In genomic region chr8:69808864-69809403, GRCm38 (mm10) we compare ENCODE assay signal across 8 mouse cellular contexts. TPM values are rescaled to one million over a fixed set of nuclear protein-coding genes. Genes with fewer than 3 reads are reported as not detected.
DNase-seq lines count a peak whose midpoint lies in the region; ATAC-seq and TF ChIP-seq lines count a peak whose summit lies in the region.

No protein-coding gene starts in this region.

- peaks cover 7% of the 10 kb centered on the region for H3K79me2 ChIP-seq in MEL (ENCODE audit: control insufficient read depth, insufficient read depth, low read length, poor library complexity)

- no peaks in the 10 kb centered on the region; the same call in 1 of the 2 replicates for H3K4me1 ChIP-seq in kidney, adult 2 months (ENCODE audit: control insufficient read depth, insufficient read depth, low read length)
- H3K4me1 ChIP-seq in MEL (ENCODE audit: control insufficient read depth in 1 of 2, insufficient read depth in 2 of 2, low read length in 2 of 2): no peaks in the 10 kb centered on the region
- H3K4me1 ChIP-seq in forebrain, embryonic 14.5 days (ENCODE audit: control insufficient read depth, insufficient read depth, low read length): no peaks in the 10 kb centered on the region

- ATAC-seq in forebrain, embryonic 14.5 days: peak; percentile 80
- peak; percentile 40 for ATAC-seq in megakaryocyte progenitor cell, adult 5-6 weeks (replicated peaks; ENCODE audit: poor library complexity)

- no peak for TF ChIP-seq EP300 in MEL (IDR thresholded peaks at IDR 0.05; ENCODE audit: low read depth in 1 of 2, low read length in 2 of 2)

- TF ChIP-seq CTCF in kidney, adult 2 months (conservative IDR thresholded peaks at IDR 0.05; ENCODE audit: insufficient read depth, insufficient read length, low read depth, low read length): no peak
- TF ChIP-seq CTCF in MEL (IDR thresholded peaks at IDR 0.05 in 2 of 3, conservative IDR thresholded peaks at IDR 0.05 in 1 of 3; ENCODE audit: control insufficient read depth in 1 of 3, insufficient read depth in 1 of 3, low read depth in 2 of 3, low read length in 3 of 3, poor library complexity in 1 of 3, severe bottlenecking in 1 of 3): no peak

- peaks cover 2% of the 10 kb centered on the region; the same call in 1 of the 2 replicates for H3K36me3 ChIP-seq in kidney, adult 2 months (ENCODE audit: control insufficient read depth, insufficient read depth, low read length)
- peaks cover 5 to 6% of the 10 kb centered on the region in 2 experiments; a peak in 3 of 4 replicates for H3K36me3 ChIP-seq in MEL (ENCODE audit: control insufficient read depth in 1 of 2, insufficient read depth in 2 of 2, low read length in 2 of 2)
- H3K36me3 ChIP-seq in forebrain, embryonic 14.5 days (ENCODE audit: control insufficient read depth, insufficient read depth, low read length): peaks cover 61% of the 10 kb centered on the region

- H3K4me2 ChIP-seq in forebrain, embryonic 14.5 days (ENCODE audit: low read length): peak overlapping the region; percentile 60

- no peaks in the 10 kb centered on the region for H3K27me3 ChIP-seq in kidney, adult 2 months (replicated peaks; ENCODE audit: control insufficient read depth, insufficient read depth, low read length)
- H3K27me3 ChIP-seq in MEL (ENCODE audit: control insufficient read depth in 1 of 2, insufficient read depth in 2 of 2, low read length in 2 of 2): no peaks in the 10 kb centered on the region
- H3K27me3 ChIP-seq in forebrain, embryonic 14.5 days (replicated peaks; ENCODE audit: control insufficient read depth, insufficient read depth, low read length): no peaks in the 10 kb centered on the region

- 3% methylated on average over 23 of the region's 23 CpGs for WGBS in kidney, adult 2 months
- 3% methylated on average over 23 of the region's 23 CpGs for WGBS in forebrain, embryonic 14.5 days

- no peak for TF ChIP-seq POLR2A in kidney, adult 2 months (IDR thresholded peaks at IDR 0.05; ENCODE audit: low read depth, low read length)
- TF ChIP-seq POLR2A in MEL (IDR thresholded peaks at IDR 0.05; ENCODE audit: control insufficient read depth in 1 of 2, insufficient read depth in 1 of 2, low read depth in 1 of 2, low read length in 2 of 2, poor library complexity in 1 of 2): no peak; a peak in 1 of 4 replicates

- H3K9ac ChIP-seq in MEL (ENCODE audit: control insufficient read depth, low read depth, low read length, poor library complexity, severe bottlenecking): peak overlapping the region; percentile 86
- peak overlapping the region; percentile 57 for H3K9ac ChIP-seq in forebrain, embryonic 14.5 days (ENCODE audit: low read length)

- peak overlapping the region; percentile 76 for H3K4me3 ChIP-seq in kidney, adult 2 months (ENCODE audit: insufficient read depth, low read depth, low read length)
- peak overlapping the region; percentile 81 to 89 for H3K4me3 ChIP-seq in MEL (ENCODE audit: control insufficient read depth in 1 of 2, insufficient read depth in 1 of 2, low read depth in 2 of 2, low read length in 2 of 2)
- H3K4me3 ChIP-seq in forebrain, embryonic 14.5 days (ENCODE audit: low read depth, low read length): peak overlapping the region; percentile 43

- H3K27ac ChIP-seq in kidney, adult 2 months (ENCODE audit: insufficient read depth, low read depth, low read length): no peak overlapping the region
- H3K27ac ChIP-seq in MEL (ENCODE audit: control insufficient read depth, low read depth, low read length): peak overlapping the region; percentile 73
- peak overlapping the region; percentile 45; the same call in 1 of the 2 replicates for H3K27ac ChIP-seq in forebrain, embryonic 14.5 days (ENCODE audit: low read depth, low read length)

- TF ChIP-seq RAD21 in MEL (IDR thresholded peaks at IDR 0.05; ENCODE audit: low read depth, low read length): no peak

- no peaks in the 10 kb centered on the region for H3K9me3 ChIP-seq in MEL (replicated peaks; ENCODE audit: insufficient read depth, low read length)
- H3K9me3 ChIP-seq in forebrain, embryonic 14.5 days (replicated peaks; ENCODE audit: control insufficient read depth, low read length): no peaks in the 10 kb centered on the region

- no peak for DNase-seq in kidney, adult 2 months
- DNase-seq in kidney, adult 8-10 months: no peak
- peak; percentile 74 for DNase-seq in MEL (ENCODE audit: low read depth, low spot score)
- DNase-seq in forebrain, embryonic 14.5 days (ENCODE audit: low spot score): peak; percentile 72
- DNase-seq in kidney, postnatal 4 days: peak; percentile 39 to 56
- DNase-seq in spleen, postnatal 4 days (ENCODE audit: low spot score in 2 of 2): peak; percentile 58 to 80
- DNase-seq in urinary bladder, postnatal 25 days (ENCODE audit: low spot score): no peak

TF ChIP-seq in MEL, 35 proteins besides CTCF, POLR2A, EP300 and RAD21:
- TF ChIP-seq BHLHE40 (IDR thresholded peaks at IDR 0.05; ENCODE audit: borderline replicate concordance, low read depth, low read length) (no peak), MYC (IDR thresholded peaks at IDR 0.05; ENCODE audit: low read depth, low read length) (peak; percentile 94), ETS1 (IDR thresholded peaks at IDR 0.05; ENCODE audit: low read depth, low read length) (no peak), MXI1 (IDR thresholded peaks at IDR 0.05; ENCODE audit: low read depth, low read length) (peak; percentile 89), JUND (IDR thresholded peaks at IDR 0.05; ENCODE audit: low read depth, low read length) (no peak), MAX (IDR thresholded peaks at IDR 0.05; ENCODE audit: low read length) (peak; percentile 93), SIN3A (IDR thresholded peaks at IDR 0.05; ENCODE audit: low read length) (peak; percentile 53; the same call in 1 of the 2 replicates)

RNA-seq across cellular contexts. Expression of gene Gmip, which starts 0.5 kb away (rescaled TPM):
- polyA plus RNA-seq in kidney, adult 2 months (2012; rRNA removed): 15.8 and 15.9 TPM in 2 replicates
- total RNA-seq in MEL (2012; rRNA removed): 21.8 and 26.0 TPM in 2 replicates
- 10 to 100 TPM in 1 of 2 experiments, not detected in 1; 52.4 TPM for polyA plus RNA-seq in MEL (2012; ENCODE audit: insufficient read depth in 1 of 2, insufficient read length in 2 of 2, low read depth in 1 of 2, low replicate concordance in 2 of 2, missing spikeins in 1 of 2)
- 16.0 and 26.1 TPM in 2 replicates for polyA plus RNA-seq in forebrain, embryonic 14.5 days (2014; fragmentation: Nextera tagmentation; extraction: Ambion mirVana)
- 17.5 and 27.6 TPM in 2 replicates for total RNA-seq in megakaryocyte progenitor cell, adult 5-6 weeks (2015)
- 34.3 and 39.6 TPM in 2 replicates for total RNA-seq in megakaryocyte progenitor cell, adult 5-6 weeks (2017)

RNA-seq across cellular contexts. Expression of gene Lpar2, which starts 13.3 kb away (rescaled TPM):
- polyA plus RNA-seq in kidney, adult 2 months (2012; rRNA removed): 6.4 and 6.7 TPM in 2 replicates
- 0.77 and 0.85 TPM in 2 replicates for total RNA-seq in MEL (2012; rRNA removed)
- 1 to 10 TPM in 1 of 2 experiments, not detected in 1; 2.8 TPM for polyA plus RNA-seq in MEL (2012; ENCODE audit: insufficient read depth in 1 of 2, insufficient read length in 2 of 2, low read depth in 1 of 2, low replicate concordance in 2 of 2, missing spikeins in 1 of 2)
- polyA plus RNA-seq in forebrain, embryonic 14.5 days (2014; fragmentation: Nextera tagmentation; extraction: Ambion mirVana): 1.3 and 1.4 TPM in 2 replicates
- total RNA-seq in megakaryocyte progenitor cell, adult 5-6 weeks (2015): 6.8 and 8.5 TPM in 2 replicates
- total RNA-seq in megakaryocyte progenitor cell, adult 5-6 weeks (2017): 1.3 and 1.6 TPM in 2 replicates

RNA-seq across cellular contexts. Expression of gene Zfp866, which starts 18.0 kb away (rescaled TPM):
- polyA plus RNA-seq in kidney, adult 2 months (2012; rRNA removed): 8.5 and 11.3 TPM in 2 replicates
- 10.5 and 12.3 TPM in 2 replicates for total RNA-seq in MEL (2012; rRNA removed)
- polyA plus RNA-seq in MEL (2012; ENCODE audit: insufficient read depth in 1 of 2, insufficient read length in 2 of 2, low read depth in 1 of 2, low replicate concordance in 2 of 2, missing spikeins in 1 of 2): 10 to 100 TPM in 1 of 2 experiments, not detected in 1; 11.7 TPM
- polyA plus RNA-seq in forebrain, embryonic 14.5 days (2014; fragmentation: Nextera tagmentation; extraction: Ambion mirVana): 37.4 and 42.2 TPM in 2 replicates
- 17.6 and 18.7 TPM in 2 replicates for total RNA-seq in megakaryocyte progenitor cell, adult 5-6 weeks (2015)
- total RNA-seq in megakaryocyte progenitor cell, adult 5-6 weeks (2017): 17.8 and 28.2 TPM in 2 replicates

RNA-seq across cellular contexts. Expression of gene Atp13a1, which starts 18.0 kb away (rescaled TPM):
- polyA plus RNA-seq in kidney, adult 2 months (2012; rRNA removed): 59.9 and 81.3 TPM in 2 replicates
- 50.9 and 52.4 TPM in 2 replicates for total RNA-seq in MEL (2012; rRNA removed)
- 10 to 100 TPM in 1 of 2 experiments, not detected in 1; 83.7 TPM for polyA plus RNA-seq in MEL (2012; ENCODE audit: insufficient read depth in 1 of 2, insufficient read length in 2 of 2, low read depth in 1 of 2, low replicate concordance in 2 of 2, missing spikeins in 1 of 2)
- polyA plus RNA-seq in forebrain, embryonic 14.5 days (2014; fragmentation: Nextera tagmentation; extraction: Ambion mirVana): 31.4 and 41.6 TPM in 2 replicates
- total RNA-seq in megakaryocyte progenitor cell, adult 5-6 weeks (2015): 24.8 and 26.1 TPM in 2 replicates
- total RNA-seq in megakaryocyte progenitor cell, adult 5-6 weeks (2017): 17.8 and 19.4 TPM in 2 replicates

RNA-seq across cellular contexts. Expression of gene Pbx4, which starts 23.4 kb away (rescaled TPM):
- polyA plus RNA-seq in kidney, adult 2 months (2012; rRNA removed): 3.6 and 3.9 TPM in 2 replicates
- 7.2 and 9.3 TPM in 2 replicates for total RNA-seq in MEL (2012; rRNA removed)
- 10 to 100 TPM in 1 of 2 experiments, not detected in 1; 15.6 TPM for polyA plus RNA-seq in MEL (2012; ENCODE audit: insufficient read depth in 1 of 2, insufficient read length in 2 of 2, low read depth in 1 of 2, low replicate concordance in 2 of 2, missing spikeins in 1 of 2)
- polyA plus RNA-seq in forebrain, embryonic 14.5 days (2014; fragmentation: Nextera tagmentation; extraction: Ambion mirVana): 46.8 and 47.7 TPM in 2 replicates
- total RNA-seq in megakaryocyte progenitor cell, adult 5-6 weeks (2015): 6.8 and 10.2 TPM in 2 replicates
- 13.3 and 15.0 TPM in 2 replicates for total RNA-seq in megakaryocyte progenitor cell, adult 5-6 weeks (2017)

Comparison
In these comparisons a context has a peak if more than half of its experiments do, and no peak if none do; other contexts are left out.
1. DNase-seq: peak in MEL (single experiment), forebrain, embryonic 14.5 days (single experiment), kidney, postnatal 4 days (2 of 2) and spleen, postnatal 4 days (2 of 2); none in kidney, adult 2 months (single experiment), kidney, adult 8-10 months (0 of 2) and urinary bladder, postnatal 25 days (single experiment).
2. Peak in every context shown above with its lines, with median percentiles within 50 percentile points of each other: H3K4me3 ChIP-seq.